Mouse (Mus musculus) thymus, postnatal 36 days (tissue): Measurements from ENCODE around the gene Gm10775.

Experiments used
- DNase-seq, 2 experiments: peaks; one replicate each; pipeline ENCODE4 v3.0.0; 2022; ENCODE audit warnings: mixed read lengths in 2 of 2

Gm10775 gene

GRCm38 (mm10) chr13:65259239-65259638 is at the start of gene Gm10775:
Gene Gm10775, plus strand, starts transcription at chr13:65259539.
- DNase-seq: no peak

DNA sequence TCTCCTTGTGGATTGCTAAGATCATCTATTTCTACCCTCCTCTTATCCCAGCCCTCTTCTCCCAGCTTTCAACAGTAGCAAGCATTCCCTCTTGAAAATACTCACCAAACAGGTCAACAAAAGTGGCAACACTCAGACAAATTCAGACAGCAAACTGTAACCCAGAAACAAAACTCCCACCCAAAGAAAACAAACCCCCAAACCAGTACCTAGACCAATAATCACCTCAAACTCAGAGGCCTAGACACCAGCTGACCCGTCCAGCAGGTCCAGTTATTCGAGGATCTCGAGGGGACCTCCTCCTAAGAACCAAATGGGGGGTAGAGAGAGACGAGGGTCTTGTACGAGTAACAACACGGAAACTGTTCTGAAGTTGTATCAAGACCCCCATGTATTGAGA is 33.4 kb upstream of the Gm10775 start:
- no peak for DNase-seq

DNA sequence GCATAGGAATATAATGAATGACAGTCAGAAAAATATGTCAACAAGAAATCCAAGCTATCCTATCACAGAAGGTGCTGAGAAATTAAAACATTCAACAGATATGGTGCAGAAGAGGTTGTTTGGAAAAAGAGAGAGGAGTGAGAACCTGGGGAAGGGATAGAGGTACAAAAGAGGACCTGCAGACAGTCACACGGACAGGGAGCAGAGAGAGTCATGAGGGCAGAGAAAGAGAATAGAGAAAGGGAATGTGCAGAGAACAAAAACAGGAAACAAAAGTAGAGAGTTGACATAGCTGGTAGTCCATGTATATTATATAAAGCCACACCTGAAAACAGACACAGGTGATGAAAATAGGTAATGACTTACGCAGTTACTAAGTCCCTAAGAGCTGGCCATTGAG is 32.7 kb upstream of the Gm10775 start:
- DNase-seq: no peak

GRCm38 (mm10) chr13:65237211-65237610 is 22.1 kb upstream of the Gm10775 start:
- DNase-seq: no peak

DNA sequence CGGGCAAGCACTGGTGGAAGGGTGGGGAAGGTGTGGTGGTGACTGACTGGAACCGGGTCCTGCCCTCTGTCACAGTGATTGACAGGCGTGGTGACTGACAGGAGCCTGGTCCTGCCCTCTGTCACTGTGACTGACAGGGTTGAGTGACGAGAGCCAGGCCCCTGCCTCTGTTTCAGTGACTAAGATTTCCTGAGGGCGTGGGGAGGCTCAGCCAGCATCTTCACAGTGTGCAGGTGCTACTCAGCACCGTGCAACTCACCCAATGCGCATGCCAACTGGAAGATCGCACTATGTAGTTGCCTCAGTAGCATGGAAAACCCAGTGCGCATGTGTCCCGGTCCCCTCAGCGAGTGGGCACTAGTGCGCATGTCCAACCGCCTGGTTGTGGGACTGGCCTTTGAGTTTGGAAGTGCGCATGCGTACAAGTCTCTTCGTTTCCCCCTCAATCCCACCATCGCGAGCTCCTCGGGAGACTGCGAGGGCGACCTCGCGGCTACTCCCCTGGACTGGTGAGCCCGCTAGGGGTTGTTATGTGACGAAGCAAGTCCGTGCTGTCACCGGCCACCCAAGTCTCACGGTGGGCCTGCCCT is 18.7 kb upstream of the Gm10775 start:
- peak; percentile 97 for DNase-seq

- peak; percentile 91 to 93 for DNase-seq
Observed at GRCm38 (mm10) chr13:65241099-65241626, 18.2 kb upstream of the Gm10775 start.

GRCm38 (mm10) chr13:65241627-65242318 is 17.6 kb upstream of the Gm10775 start:
- DNase-seq: peak in 1 of 2 experiments; percentile 59

DNA sequence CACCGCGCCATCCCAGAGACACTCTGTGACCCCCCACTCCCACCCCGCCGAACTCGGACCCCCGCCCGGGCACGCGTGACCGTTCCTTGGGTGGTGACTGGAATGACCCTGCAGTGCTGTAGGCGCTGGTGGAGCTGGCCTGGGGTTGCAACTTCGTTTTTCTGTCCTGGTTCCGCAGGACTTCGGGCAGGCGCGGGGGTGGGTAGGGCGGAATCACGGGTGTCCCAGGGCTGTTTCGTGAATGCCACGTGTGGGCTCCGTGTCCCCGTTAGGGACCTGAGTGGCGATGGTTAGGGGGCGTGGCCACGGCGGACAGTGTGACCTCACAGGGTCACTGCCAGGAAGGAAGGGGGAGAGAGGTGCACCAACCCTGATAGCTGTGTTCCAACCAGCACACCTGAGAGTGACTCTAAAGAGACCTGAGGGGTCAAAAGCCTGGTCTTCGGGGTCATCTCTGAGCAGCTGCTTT is 17.0 kb upstream of the Gm10775 start:
- peak in 1 of 2 experiments; percentile 43 for DNase-seq

DNA sequence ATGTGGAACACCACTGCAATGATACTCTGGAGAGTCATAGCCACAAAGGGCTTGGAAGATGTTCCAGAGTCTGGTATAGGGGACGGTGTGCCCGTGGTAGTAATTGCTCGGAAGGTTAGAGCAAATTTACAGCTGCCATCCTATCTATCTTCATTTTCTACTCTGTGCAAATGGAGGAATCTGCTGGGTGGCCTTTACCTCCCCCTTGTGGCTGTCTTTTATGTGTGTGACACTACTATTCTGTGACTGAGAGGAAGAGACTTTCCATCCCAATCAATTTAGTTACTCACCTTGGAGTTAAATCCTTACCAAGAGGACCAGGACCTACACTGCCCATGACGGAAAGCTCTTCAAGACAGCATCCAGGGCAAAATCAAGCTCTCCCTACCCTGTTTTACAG is 16.1 kb upstream of the Gm10775 start:
- no peak for DNase-seq

- no peak for DNase-seq
Observed at GRCm38 (mm10) chr13:65258175-65258954, 974 bp upstream of the Gm10775 start.

DNA sequence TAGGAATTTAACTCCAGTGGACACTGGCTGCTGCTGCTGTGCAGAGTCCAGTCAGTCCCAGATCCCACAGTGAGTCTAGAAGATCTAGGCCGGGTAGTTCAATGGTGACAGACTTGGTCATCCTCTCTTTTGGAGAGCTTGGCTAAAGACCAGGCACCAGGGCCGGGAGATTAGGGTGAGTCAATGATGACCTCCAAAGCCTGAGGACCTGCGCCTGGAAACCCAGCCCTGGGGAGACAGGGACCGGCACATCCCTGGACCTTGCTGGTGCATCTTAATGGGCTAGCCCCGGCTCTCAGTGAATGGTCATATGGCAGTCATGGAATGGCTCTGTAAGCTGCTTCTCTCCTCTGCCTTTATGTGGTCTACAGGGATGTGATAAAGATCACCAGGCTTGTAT is 2.7 kb downstream of the Gm10775 start:
- DNase-seq: no peak

DNA sequence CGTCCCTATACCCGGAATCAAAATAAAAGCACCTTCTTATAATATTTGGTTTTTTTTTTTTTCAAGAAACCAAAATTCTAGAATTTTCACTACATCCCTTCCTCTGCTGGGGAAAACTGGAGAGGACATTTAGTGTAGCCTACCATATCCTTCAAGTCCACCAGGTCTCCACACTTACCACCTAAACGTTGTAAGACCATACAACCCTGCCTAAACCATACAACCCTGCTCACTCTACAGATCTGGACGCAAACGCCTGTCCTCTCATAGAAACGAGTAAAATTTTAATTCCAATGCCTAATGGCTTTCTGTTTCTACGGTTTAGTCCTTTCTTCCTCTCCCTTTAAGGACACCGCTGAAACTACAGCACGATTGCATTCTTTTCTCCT is 18.6 kb downstream of the Gm10775 start:
- DNase-seq: no peak

- peak; percentile 92 to 94 for DNase-seq
Observed at GRCm38 (mm10) chr13:65278383-65279341, 19.3 kb downstream of the Gm10775 start, which contains the start of gene Zfp369. Gene Zfp369, plus strand, starts transcription at chr13:65278814.

DNA sequence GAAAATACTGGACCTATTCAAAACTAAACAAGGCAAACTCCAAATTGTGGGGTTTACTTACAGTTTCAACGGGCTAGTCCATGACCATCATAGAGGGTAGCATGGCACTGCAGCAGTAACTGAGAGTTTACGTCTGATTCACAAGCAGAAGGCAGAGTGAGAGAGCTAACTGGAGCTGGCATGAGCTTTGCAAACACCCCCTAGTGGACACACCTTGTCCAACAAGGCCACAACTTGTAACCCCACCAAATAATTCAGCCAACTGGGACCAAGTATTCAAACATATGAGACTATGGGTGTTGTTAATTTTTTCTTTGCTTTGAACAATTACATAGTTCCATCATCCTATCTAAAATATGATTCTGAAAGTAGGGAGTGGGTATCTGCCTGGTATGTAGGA is 27.4 kb downstream of the Gm10775 start:
- DNase-seq: no peak

GRCm38 (mm10) chr13:65296354-65296753 is 37.0 kb downstream of the Gm10775 start:
- DNase-seq: no peak
